Mouse (Mus musculus): ENCODE measurements around the gene Cd84.

DNA sequence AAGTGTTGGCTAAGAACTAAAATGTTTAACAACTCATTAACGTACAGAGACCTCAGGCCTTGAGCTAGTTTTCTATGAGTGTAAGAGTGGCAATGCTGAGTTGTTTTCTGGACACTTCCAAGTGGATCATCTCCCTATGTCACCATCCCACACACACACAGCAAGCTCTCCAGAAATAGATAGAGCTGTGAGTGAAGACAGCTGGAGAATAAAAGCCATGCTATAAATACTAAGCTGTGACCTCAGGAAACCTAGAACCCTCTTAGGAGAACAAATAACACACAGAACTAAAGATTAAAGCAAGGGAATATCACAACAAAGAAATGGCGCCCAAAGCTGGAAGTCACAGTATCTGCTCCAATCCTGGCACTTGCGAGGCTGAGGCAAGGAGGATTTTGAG, 48.0 kb upstream of the Cd84 start:
- TF ChIP-seq CTCF (conservative IDR thresholded peaks at IDR 0.05; ENCODE audit: insufficient read depth, insufficient read length, low read depth, low read length) (no peak), POLR2A (IDR thresholded peaks at IDR 0.05; ENCODE audit: low read depth, low read length) (no peak)
